Mouse (Mus musculus) C2C12 (cell line): Measurements from ENCODE around the gene Ptgs1. TPM values are rescaled to one million over a fixed set of nuclear protein-coding genes. Genes with fewer than 3 reads are reported as not detected.

ENCODE experiments used
- H3K27me3 ChIP-seq: one replicate; pipeline ENCODE4 v1.6.1; 2011; ENCODE audit not compliant: control insufficient read depth, insufficient read depth, insufficient read length
- H3K36me3 ChIP-seq: one replicate; pipeline ENCODE4 v1.6.1; 2011; ENCODE audit not compliant: control insufficient read depth, insufficient read depth
- H3K4me3 ChIP-seq: one replicate; pipeline ENCODE4 v1.5.1; 2011; ENCODE audit warnings: mild to moderate bottlenecking, control low read depth; ENCODE audit not compliant: poor library complexity, insufficient read depth, severe bottlenecking
- H3K79me2 ChIP-seq: one replicate; pipeline ENCODE4 v1.6.1; 2011; ENCODE audit not compliant: control insufficient read depth, insufficient read depth
- H3K79me3 ChIP-seq: one replicate; pipeline ENCODE4 v1.6.1; 2011; ENCODE audit warnings: low read depth, control low read depth
- H3ac ChIP-seq: one replicate; pipeline ENCODE3; 2011; ENCODE audit warnings: low read depth; ENCODE audit not compliant: control insufficient read depth, insufficient read length
- CEBPB ChIP-seq: IDR thresholded peaks from one replicate; pipeline ENCODE4 v1.6.1; 2011; ENCODE audit warnings: low read depth, mild to moderate bottlenecking, control low read depth, moderate library complexity
- CTCF ChIP-seq: IDR thresholded peaks from one replicate; pipeline ENCODE4 v1.5.1; 2011; ENCODE audit not compliant: control insufficient read depth, insufficient read depth, insufficient read length
- FOSL1 ChIP-seq: IDR thresholded peaks from one replicate; pipeline ENCODE4 v1.8.0; 2011; ENCODE audit warnings: mild to moderate bottlenecking, low read length; ENCODE audit not compliant: poor library complexity, insufficient read depth, severe bottlenecking
- MAX ChIP-seq: IDR thresholded peaks from one replicate; pipeline ENCODE4 v1.6.1; 2011; ENCODE audit warnings: mild to moderate bottlenecking, control low read depth
- MYOD1 ChIP-seq: IDR thresholded peaks from one replicate; pipeline ENCODE4 v1.6.1; 2011; ENCODE audit warnings: low read depth; ENCODE audit not compliant: control insufficient read depth, insufficient read length
- MYOG ChIP-seq: IDR thresholded peaks from one replicate; pipeline ENCODE4 v1.6.1; 2011; ENCODE audit not compliant: control insufficient read depth, insufficient read length; ENCODE audit errors: extremely low read depth
- USF1 ChIP-seq: IDR thresholded peaks from one replicate; pipeline ENCODE4 v1.6.1; 2011; ENCODE audit warnings: low read depth, mild to moderate bottlenecking, control low read depth, moderate library complexity
- polyA plus RNA-seq: library from polyadenylated mRNA; unstranded; fragments of >200 nt; fragmentation: generic; extraction: Trizol; gene quantifications from one replicate; pipeline ENCODE4 v1.2.1, GENCODE M21; 2012; ENCODE audit warnings: missing spikeins

Gene Ptgs1
- polyA plus RNA-seq, 1 experiment, result 336 TPM

- Histone ChIP-seq H3K79me2 (no peaks in the 10 kb centered on the region), H3ac (peak overlapping the region; percentile 8), H3K36me3 (no peaks in the 10 kb centered on the region), H3K27me3 (no peaks in the 10 kb centered on the region), H3K79me3 (no peaks in the 10 kb centered on the region), H3K4me3 (peak overlapping the region; percentile 0)
- TF ChIP-seq MYOG, result no peak
- TF ChIP-seq MYOD1, result no peak
- no peak for TF ChIP-seq FOSL1
- TF ChIP-seq CEBPB, result no peak
- TF ChIP-seq CTCF, result no peak
- TF ChIP-seq USF1, result no peak
- TF ChIP-seq MAX, result no peak
Measured at GRCm38 (mm10) chr2:36201756-36202610, 28.2 kb upstream of the Ptgs1 start.

GRCm38 (mm10) chr2:36202611-36202880 is 27.7 kb upstream of the Ptgs1 start:
- H3K79me2 ChIP-seq, result no peaks in the 10 kb centered on the region
- no peaks in the 10 kb centered on the region for H3K27me3 ChIP-seq
- H3ac ChIP-seq, result peak overlapping the region; percentile 8
- no peak for TF ChIP-seq MYOG
- no peak for TF ChIP-seq FOSL1
- no peak for TF ChIP-seq CTCF
- TF ChIP-seq MAX, result no peak
- TF ChIP-seq USF1, result no peak
- no peak for TF ChIP-seq MYOD1
- no peak for TF ChIP-seq CEBPB
- no peaks in the 10 kb centered on the region for H3K36me3 ChIP-seq
- H3K4me3 ChIP-seq, result peak overlapping the region; percentile 0
- no peaks in the 10 kb centered on the region for H3K79me3 ChIP-seq

GRCm38 (mm10) chr2:36203011-36203825 is 27.0 kb upstream of the Ptgs1 start:
- Histone ChIP-seq H3K27me3 (no peaks in the 10 kb centered on the region), H3K4me3 (peak overlapping the region; percentile 21), H3K79me2 (no peaks in the 10 kb centered on the region), H3ac (peak overlapping the region; percentile 68), H3K36me3 (no peaks in the 10 kb centered on the region), H3K79me3 (no peaks in the 10 kb centered on the region)
- TF ChIP-seq CTCF (no peak), USF1 (no peak), MYOD1 (no peak), CEBPB (no peak), MAX (no peak), FOSL1 (no peak), MYOG (no peak)

- Histone ChIP-seq H3K79me3 (no peaks in the 10 kb centered on the region), H3K27me3 (no peaks in the 10 kb centered on the region), H3K36me3 (no peaks in the 10 kb centered on the region), H3ac (no peak overlapping the region), H3K79me2 (no peaks in the 10 kb centered on the region), H3K4me3 (no peak overlapping the region)
- TF ChIP-seq MAX, result no peak
- no peak for TF ChIP-seq USF1
- TF ChIP-seq CTCF, result no peak
- TF ChIP-seq MYOD1, result no peak
- TF ChIP-seq MYOG, result no peak
- TF ChIP-seq CEBPB, result no peak
- no peak for TF ChIP-seq FOSL1
Measured at GRCm38 (mm10) chr2:36204595-36204994, 25.6 kb upstream of the Ptgs1 start.

GRCm38 (mm10) chr2:36207071-36207470 is 23.2 kb upstream of the Ptgs1 start:
- Histone ChIP-seq H3K4me3 (no peak overlapping the region), H3K36me3 (no peaks in the 10 kb centered on the region), H3K79me2 (no peaks in the 10 kb centered on the region), H3K79me3 (no peaks in the 10 kb centered on the region), H3ac (no peak overlapping the region), H3K27me3 (no peaks in the 10 kb centered on the region)
- TF ChIP-seq CEBPB, result no peak

- Histone ChIP-seq H3ac (no peak overlapping the region), H3K4me3 (no peak overlapping the region), H3K79me3 (no peaks in the 10 kb centered on the region), H3K36me3 (no peaks in the 10 kb centered on the region), H3K27me3 (no peaks in the 10 kb centered on the region), H3K79me2 (no peaks in the 10 kb centered on the region)
- TF ChIP-seq MYOD1, result no peak
- TF ChIP-seq CTCF, result no peak
- TF ChIP-seq FOSL1, result no peak
- no peak for TF ChIP-seq CEBPB
- no peak for TF ChIP-seq USF1
- TF ChIP-seq MYOG, result no peak
- no peak for TF ChIP-seq MAX
Measured at GRCm38 (mm10) chr2:36210796-36211195, 19.4 kb upstream of the Ptgs1 start.
